Mouse (Mus musculus) lung, postnatal 14 days (tissue): ENCODE results near the gene Milr1.
"Not testable (repeated sequence)": the region's sequence is repeated elsewhere in the genome, so short reads cannot be mapped to it uniquely, and the experiment has no call there.

Experiments
- DNase-seq: peaks from one replicate; pipeline ENCODE4 v3.0.0; 2021

Milr1 gene

GRCm38 (mm10) chr11:106751039-106752018 lies at the start of gene Milr1:
Gene Milr1 (plus strand): TSS chr11:106751226.
- no peak for DNase-seq

DNA sequence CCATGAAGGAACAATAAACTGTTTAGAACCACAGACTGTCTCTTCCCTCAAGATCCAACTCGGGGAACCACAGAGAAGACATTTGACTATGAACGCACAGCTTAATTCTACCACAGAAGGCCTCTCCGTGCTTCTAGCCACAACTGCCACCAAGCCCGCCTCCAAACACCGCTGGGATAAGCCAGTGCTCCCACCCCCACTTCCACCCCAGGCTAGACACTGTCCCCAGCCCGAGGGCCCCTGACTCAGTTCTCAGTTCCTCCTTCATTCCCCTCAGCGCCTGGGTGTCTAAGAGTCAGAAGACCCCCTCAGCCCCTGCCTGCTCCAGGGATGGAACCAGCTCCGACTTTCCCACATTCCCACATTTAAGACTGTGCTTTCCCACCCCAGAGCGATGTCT lies 49.4 kb upstream of the Milr1 start:
- no peak for DNase-seq

DNA sequence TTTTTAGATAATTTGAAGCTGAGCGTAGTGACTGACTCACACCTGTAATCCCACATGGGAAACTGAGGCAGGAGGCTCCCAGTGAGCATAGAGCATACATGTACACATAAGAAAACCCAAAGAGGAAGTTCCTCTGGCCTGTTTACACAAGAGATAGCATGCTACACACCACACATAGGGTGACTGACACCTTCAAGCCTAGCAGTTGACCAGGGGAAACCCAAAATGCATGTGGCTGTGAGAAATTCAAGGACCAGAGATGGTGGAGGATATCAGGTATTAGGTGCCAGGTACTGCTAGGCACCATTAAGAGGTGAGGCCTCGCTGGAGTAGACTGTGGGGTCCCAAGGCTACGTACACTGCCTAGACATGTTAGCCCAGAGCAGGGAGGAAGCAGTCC lies 48.4 kb upstream of the Milr1 start:
- no peak for DNase-seq

- DNase-seq, result no peak
Observed at GRCm38 (mm10) chr11:106703931-106704330, 47.1 kb upstream of the Milr1 start.

DNA sequence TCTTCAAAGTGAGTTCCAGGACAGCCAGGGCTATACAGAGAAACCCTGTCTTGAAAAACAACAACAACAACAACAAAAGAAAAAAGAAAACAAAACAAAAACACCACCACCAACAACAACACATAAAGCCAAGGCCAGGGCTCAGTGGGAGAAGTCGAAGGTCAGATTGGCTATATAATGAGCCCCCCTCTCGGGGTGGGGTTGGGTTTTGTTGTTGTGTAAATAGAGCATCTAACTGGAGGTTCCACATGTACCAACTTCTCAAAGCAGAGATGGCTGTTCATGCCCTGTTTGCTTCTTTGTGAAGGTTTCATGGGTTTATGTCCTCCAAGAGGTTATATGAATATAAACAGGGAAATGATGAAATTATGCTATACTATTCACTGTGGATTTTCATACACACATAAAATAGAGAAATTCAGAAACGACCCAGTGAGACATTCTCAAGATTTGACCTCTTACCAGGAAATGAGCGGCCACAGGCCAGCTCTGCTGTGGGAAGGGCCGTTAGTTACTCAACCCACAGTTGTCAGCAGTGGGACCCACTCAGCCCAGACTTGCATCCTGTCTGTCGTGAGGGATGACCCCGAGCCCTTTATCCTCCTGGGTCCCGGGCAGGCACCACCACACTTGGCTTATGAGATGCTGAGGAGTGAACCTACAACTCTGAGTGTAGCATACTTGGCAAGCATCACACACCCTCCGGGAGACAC lies 46.5 kb upstream of the Milr1 start:
- no peak for DNase-seq

DNA sequence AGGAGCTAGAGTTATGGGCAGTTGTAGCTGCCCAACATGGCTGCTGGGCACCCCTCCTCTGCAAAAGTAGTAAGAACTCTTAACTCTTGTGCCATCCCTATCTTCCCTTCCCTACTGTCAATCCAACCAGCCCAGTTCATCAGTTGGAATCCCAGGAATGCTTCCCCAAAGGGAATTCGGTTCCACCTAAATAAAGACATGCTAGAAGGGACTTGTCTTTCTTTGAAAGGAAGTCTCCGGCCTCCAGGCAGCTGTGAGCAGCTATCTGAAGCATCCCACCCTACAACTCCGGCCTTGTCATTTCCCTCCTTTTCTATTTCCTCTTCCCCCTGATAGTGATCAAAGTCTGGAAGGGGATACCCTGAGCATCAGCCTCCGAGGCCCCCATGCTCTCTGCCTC lies 44.8 kb upstream of the Milr1 start:
- no peak for DNase-seq

- DNase-seq, result no peak
Observed at GRCm38 (mm10) chr11:106707085-106707484, 43.9 kb upstream of the Milr1 start.

DNA sequence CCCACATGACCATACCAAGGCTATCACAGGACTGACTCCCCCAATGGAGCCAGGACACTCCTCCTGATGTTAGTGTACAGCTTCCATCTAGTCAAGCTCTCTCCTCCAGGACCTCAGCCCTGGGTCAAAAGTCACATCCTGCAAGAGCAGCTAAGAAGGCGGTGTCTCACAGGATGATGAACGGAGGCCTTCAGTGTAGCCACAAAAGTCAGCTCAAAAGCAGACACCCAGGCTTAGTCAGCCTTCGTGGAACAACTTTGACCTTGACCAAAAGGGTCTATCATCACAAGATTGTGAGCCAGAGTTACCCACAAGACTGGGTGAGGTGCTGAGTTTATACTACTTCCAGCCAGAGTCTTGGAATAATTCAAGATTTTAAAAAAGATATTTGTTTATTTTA lies 43.2 kb upstream of the Milr1 start:
- DNase-seq, result no peak

- DNase-seq, result no peak
Observed at GRCm38 (mm10) chr11:106709227-106709985, 41.6 kb upstream of the Milr1 start.

DNA sequence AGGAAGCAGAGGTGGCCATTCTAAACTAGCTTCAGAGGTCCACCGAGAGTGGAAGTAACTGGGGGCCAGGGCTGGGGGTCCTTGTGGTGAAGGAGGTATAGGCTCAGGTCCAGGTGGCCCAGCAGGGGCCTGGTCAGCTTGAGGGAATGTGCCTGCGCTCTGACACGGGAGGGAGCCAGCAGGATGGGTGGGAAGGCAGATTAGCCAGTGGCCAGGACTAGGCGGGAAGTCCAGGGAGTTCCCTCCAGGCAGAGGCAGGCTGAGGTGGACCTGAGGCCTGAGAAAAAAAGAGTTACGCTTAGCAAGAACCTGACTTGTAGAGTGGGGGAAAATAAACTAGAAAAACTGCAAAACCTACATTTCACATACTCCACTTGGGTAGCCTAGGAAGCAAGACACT lies 40.2 kb upstream of the Milr1 start:
- DNase-seq, result no peak

DNA sequence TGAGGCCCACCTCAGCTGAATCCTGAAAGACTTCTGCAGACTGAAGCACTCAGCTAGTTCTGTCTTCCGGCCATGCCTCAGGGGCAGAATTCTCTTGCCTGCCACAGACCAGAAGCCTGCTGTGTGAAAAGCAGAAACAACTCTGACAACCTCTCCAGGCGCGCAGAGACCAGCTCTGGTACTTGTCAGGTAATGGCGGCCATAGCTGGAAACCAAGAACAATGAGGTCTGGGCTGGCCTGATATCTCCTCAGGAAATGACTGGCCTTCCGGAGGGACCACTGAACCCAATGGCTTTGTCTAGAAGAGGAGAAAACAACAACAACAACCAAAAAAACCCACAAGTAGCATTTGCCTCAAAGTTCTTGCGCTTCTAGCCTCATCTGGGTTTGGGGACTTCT lies 36.0 kb upstream of the Milr1 start:
- peak; percentile 64 for DNase-seq

GRCm38 (mm10) chr11:106716568-106716967 lies 34.5 kb upstream of the Milr1 start:
- no peak for DNase-seq

DNA sequence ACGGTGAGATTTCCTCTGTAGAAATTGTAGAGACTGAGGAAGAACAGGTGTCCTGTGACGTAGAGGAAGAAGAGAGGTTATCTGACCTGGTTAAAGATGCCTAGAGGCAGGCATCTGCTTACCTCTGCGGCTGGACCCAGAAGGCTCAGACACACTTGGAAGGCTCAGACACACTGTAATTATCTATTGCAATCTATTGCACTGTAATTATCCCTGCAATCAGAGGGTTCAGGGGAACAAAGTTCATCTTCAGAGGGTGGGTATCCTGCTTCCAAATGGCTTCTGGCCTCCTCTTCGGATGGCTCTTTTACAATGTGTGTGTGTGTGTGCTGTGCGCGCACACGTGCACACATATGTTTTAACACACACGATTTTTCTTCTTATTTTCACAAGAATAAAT lies 30.6 kb upstream of the Milr1 start:
- no peak for DNase-seq

GRCm38 (mm10) chr11:106722831-106723361 lies 28.1 kb upstream of the Milr1 start:
- no peak for DNase-seq

DNA sequence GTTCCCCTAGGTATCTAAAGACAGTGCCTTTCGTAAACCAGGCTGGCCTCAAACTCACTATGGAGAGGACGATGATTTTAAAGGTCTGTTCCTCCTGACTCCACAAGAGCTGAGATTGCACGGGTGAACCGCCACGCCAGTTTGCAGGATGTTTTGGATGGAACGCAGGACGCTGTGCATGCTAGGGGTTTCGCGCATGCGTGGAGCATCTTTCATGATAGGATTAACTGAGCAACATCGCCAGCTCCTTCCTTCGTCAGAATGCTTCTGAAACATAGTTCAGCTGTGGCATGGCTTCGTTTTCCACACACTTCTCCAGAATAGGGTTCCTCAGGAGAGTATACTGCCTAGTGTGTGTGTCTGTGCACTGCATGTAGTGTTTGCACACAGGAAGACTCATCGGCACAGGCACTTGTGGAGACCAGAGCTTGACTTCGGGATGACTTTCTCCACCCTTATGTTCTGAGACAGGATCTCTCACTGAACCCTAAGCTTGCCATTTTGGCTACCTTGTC lies 27.4 kb upstream of the Milr1 start:
- DNase-seq, result no peak

- DNase-seq, result no peak
Observed at GRCm38 (mm10) chr11:106724176-106724915, 26.7 kb upstream of the Milr1 start.

DNA sequence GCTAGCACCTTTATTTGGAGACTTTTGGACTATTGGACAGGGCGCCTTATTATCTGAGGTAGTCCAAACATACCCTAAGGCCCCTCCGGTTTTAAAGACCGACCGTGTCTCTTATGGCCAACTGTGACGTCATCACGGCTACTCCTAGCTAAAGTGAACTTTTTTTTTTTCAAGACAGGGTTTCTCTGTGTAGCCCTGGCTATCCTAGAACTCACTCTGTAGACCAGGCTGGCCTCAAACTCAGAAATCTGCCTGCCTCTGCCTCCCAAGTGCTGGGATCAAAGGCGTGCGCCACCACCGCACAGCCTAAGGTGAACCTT lies 26.1 kb upstream of the Milr1 start:
- DNase-seq, result not testable (repeated sequence)

DNA sequence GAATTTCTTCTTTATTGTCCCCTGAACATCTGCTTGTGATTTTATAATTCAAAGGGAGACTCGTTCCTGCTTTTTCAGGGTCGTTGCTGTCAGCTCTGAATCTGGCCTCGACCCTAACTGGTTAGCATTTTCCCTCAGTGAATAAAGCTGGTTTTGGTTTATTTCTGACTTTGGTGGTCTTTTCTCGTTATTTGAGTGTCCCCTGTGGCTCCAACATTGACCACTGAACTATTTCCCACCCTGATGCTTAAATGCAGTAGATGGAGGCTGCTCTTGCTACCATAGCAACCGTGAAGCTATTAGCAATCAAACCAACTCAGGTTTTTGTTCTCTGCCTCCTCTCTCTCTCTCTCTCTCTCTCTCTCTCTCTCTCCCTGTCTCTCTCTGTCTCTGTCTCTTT lies 23.1 kb upstream of the Milr1 start:
- no peak for DNase-seq

DNA sequence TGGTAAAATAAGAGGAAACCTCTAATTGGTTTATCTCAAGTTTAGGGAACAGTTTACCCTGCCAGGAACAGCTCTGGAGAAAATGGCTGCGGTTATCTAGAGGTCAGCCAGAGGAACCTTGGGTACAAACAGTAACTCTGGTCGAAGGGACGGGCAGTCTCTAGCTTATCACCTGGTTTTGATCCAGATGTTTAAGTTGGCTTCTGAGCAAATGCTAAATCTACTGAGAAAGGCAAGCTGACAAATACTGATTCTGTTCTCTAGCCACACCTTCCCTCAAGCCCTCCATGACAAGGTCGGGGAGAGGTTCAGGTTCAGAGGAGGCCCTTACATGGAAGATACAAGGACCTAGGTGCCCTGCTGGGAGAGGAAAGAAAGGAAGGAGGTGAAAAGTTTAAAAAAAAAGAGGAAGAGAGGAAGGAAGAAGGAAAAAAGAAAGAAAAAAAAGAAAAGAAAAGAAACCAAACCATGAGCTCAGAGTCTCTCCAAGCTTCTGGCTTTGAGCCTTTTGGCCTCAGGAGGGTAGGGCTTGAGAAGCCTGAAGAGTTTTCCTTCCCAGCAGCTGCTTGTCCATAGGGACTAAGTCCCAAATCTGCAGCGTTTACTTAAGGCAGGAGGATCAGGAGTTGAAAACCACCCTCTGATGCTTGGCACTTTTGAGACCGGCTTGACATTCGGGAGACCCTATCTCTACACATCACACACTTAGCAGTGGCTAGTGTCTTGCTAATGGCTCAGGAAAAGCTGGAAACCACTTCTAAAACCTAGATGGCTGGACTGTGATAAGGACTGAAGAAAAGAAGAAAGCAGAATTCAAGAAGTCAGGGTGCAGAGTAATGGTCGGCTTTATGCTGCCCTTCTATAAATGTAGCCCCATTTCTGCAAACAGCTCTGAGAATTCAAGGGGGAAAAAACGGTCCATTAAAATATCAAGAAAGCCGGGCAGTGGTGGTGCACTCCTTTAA lies 22.3 kb upstream of the Milr1 start:
- no peak for DNase-seq

GRCm38 (mm10) chr11:106729656-106730055 lies 21.4 kb upstream of the Milr1 start:
- no peak for DNase-seq

GRCm38 (mm10) chr11:106730714-106731113 lies 20.3 kb upstream of the Milr1 start:
- no peak for DNase-seq
